Mouse (Mus musculus): Measurements from ENCODE around the gene Olfr985.

Gene Olfr985

GRCm38 (mm10) chr9:40130084-40130483 lies at the start of gene Olfr985:
TSS of gene Olfr985 (minus strand) at chr9:40130184.
- DNase-seq (ENCODE audit: low spot score), result no peak

- no peak for DNase-seq (ENCODE audit: low spot score)
Observed at GRCm38 (mm10) chr9:40177017-40177416, 47.0 kb upstream of the Olfr985 start.

- no peak for DNase-seq (ENCODE audit: low spot score)
Observed at GRCm38 (mm10) chr9:40166446-40166845, 36.5 kb upstream of the Olfr985 start.

- no peak for DNase-seq (ENCODE audit: low spot score)
Observed at GRCm38 (mm10) chr9:40155118-40155644, 25.2 kb upstream of the Olfr985 start.

- DNase-seq (ENCODE audit: low spot score), result no peak
Observed at GRCm38 (mm10) chr9:40141544-40141943, 11.6 kb upstream of the Olfr985 start.

- DNase-seq (ENCODE audit: low spot score), result no peak
Observed at GRCm38 (mm10) chr9:40139484-40139883, 9.5 kb upstream of the Olfr985 start.

- no peak for DNase-seq (ENCODE audit: low spot score)
Observed at GRCm38 (mm10) chr9:40136987-40137688, 7.2 kb upstream of the Olfr985 start.

- DNase-seq (ENCODE audit: low spot score), result no peak
Observed at GRCm38 (mm10) chr9:40130556-40130955, 572 bp upstream of the Olfr985 start.

- no peak for DNase-seq (ENCODE audit: low spot score)
Observed at GRCm38 (mm10) chr9:40117287-40117659, 12.7 kb downstream of the Olfr985 start.

- DNase-seq (ENCODE audit: low spot score), result no peak
Observed at GRCm38 (mm10) chr9:40116645-40117286, 13.2 kb downstream of the Olfr985 start.

GRCm38 (mm10) chr9:40114106-40114505 lies 15.9 kb downstream of the Olfr985 start, which contains the start of gene Olfr984:
TSS of gene Olfr984 (minus strand) at chr9:40114206.
- DNase-seq (ENCODE audit: low spot score), result no peak

GRCm38 (mm10) chr9:40094769-40095168 lies 35.2 kb downstream of the Olfr985 start:
- DNase-seq (ENCODE audit: low spot score), result no peak

- DNase-seq (ENCODE audit: low spot score), result no peak
Observed at GRCm38 (mm10) chr9:40093495-40093894, 36.5 kb downstream of the Olfr985 start, which contains the start of gene Olfr983. TSS of gene Olfr983 (minus strand) at chr9:40093595.

All from embryo, embryonic 10 days (tissue).